Mouse (Mus musculus): Measurements from ENCODE around the gene Edc3. TPM values are rescaled to one million over a fixed set of nuclear protein-coding genes. Genes with fewer than 3 reads are reported as not detected.

The Edc3 gene
- total RNA-seq, 2 experiments from 2014 or later, result 7.8 to 8.5 TPM

Other genes starting within 250 kb of the Edc3 start
- gene Scamp5, start 240.5 kb upstream of the Edc3 start, total RNA-seq (2021), result 1 to 10 TPM; 6.8 to 8.3 TPM
- not detected for gene Rpp25, start 204.5 kb upstream of the Edc3 start, total RNA-seq (2021)
- 1,000 to 10,000 TPM in 1 of 2 experiments, 100 to 1,000 TPM in 1; 862 to 1,077 TPM for gene Cox5a, start 187.3 kb upstream of the Edc3 start, total RNA-seq (2021)
- gene Fam219b, start 171.0 kb upstream of the Edc3 start, total RNA-seq (2021), result 1 to 10 TPM; 9.1 to 9.2 TPM
- 10 to 100 TPM; 87.2 to 96.9 TPM for gene Mpi, start 155.8 kb upstream of the Edc3 start, total RNA-seq (2021)
- 10 to 100 TPM; 52.5 to 56.3 TPM for gene Scamp2, start 147.6 kb upstream of the Edc3 start, total RNA-seq (2021)
- gene Ulk3, start 119.1 kb upstream of the Edc3 start, total RNA-seq (2021), result 10 to 100 TPM in 1 of 2 experiments, 1 to 10 TPM in 1; 7.6 to 12.2 TPM
- not detected for gene Cplx3, start 102.3 kb upstream of the Edc3 start, total RNA-seq (2021)
- gene Lman1l, start 87.8 kb upstream of the Edc3 start, total RNA-seq (2021), result not detected
- gene Csk, start 54.9 kb upstream of the Edc3 start, total RNA-seq (2021), result 10 to 100 TPM; 19.3 to 31.7 TPM
- under 1 TPM in 1 of 2 experiments, not detected in 1; 0.14 TPM for gene Cyp1a2, start 24.8 kb upstream of the Edc3 start, total RNA-seq (2021)
- gene Cyp1a1, start 20.6 kb upstream of the Edc3 start, total RNA-seq (2021), result under 1 TPM; 0.09 TPM
- 10 to 100 TPM; 34.8 to 45.3 TPM for gene Clk3, start 57.3 kb downstream of the Edc3 start, total RNA-seq (2021)
- gene Arid3b, start 128.3 kb downstream of the Edc3 start, total RNA-seq (2021), result 1 to 10 TPM; 1.6 to 3.3 TPM
- gene Ubl7, start 202.4 kb downstream of the Edc3 start, total RNA-seq (2021), result 10 to 100 TPM; 48.7 to 49.2 TPM
- gene Sema7a, start 231.6 kb downstream of the Edc3 start, total RNA-seq (2021), result 10 to 100 TPM; 15.7 to 18.5 TPM